Mouse (Mus musculus) embryonic facial prominence, embryonic 11.5 days (tissue): ENCODE measurements around the gene Duoxa2. TPM values are rescaled to one million over a fixed set of nuclear protein-coding genes. Genes with fewer than 3 reads are reported as not detected.
A peak's percentile ranks its signal among the peaks of the same experiment; 100 is the strongest.
"Not testable (repeated sequence)": the region's sequence is repeated elsewhere in the genome, so short reads cannot be mapped to it uniquely, and the experiment has no call there.

ENCODE experiments used
- ATAC-seq: fragments of 200-750 bp; cut with Nextera tagmentation; replicated peaks from 2 replicates; pipeline ENCODE4 v1.8.0; 2017; ENCODE audit warnings: low read depth; ENCODE audit not compliant: insufficient number of reproducible peaks, low FRiP score, low TSS enrichment
- DNase-seq: peaks from one replicate; pipeline ENCODE4 v3.0.0-alpha.2; 2015; ENCODE audit warnings: low spot score
- H3K27ac ChIP-seq: fragments of 300-500 bp; sonication (generic); replicated peaks from 2 replicates; pipeline ENCODE4 v1.5.1; 2014; ENCODE audit warnings: mild to moderate bottlenecking, low read depth, low read length, control low read depth
- H3K27me3 ChIP-seq: fragments of 300-500 bp; sonication (generic); 2 replicates; pipeline ENCODE4 v1.6.1; 2014; ENCODE audit warnings: mild to moderate bottlenecking, low read length, moderate library complexity, mixed read lengths; ENCODE audit not compliant: control insufficient read depth, insufficient read depth
- H3K36me3 ChIP-seq: fragments of 300-500 bp; sonication (generic); replicated peaks from 2 replicates; pipeline ENCODE4 v1.6.1; 2014; ENCODE audit warnings: low read depth, mild to moderate bottlenecking, low read length, moderate library complexity, mixed read lengths; ENCODE audit not compliant: control insufficient read depth, insufficient read depth
- H3K4me1 ChIP-seq: fragments of 300-500 bp; sonication (generic); 2 replicates; pipeline ENCODE4 v1.6.1; 2014; ENCODE audit warnings: low read length, mixed read lengths; ENCODE audit not compliant: control insufficient read depth, insufficient read depth
- H3K4me2 ChIP-seq: fragments of 300-500 bp; sonication (generic); 2 replicates; pipeline ENCODE4 v1.6.1; 2014; ENCODE audit warnings: low read depth, mild to moderate bottlenecking, control low read depth, low read length, moderate library complexity
- H3K4me3 ChIP-seq: fragments of 300-500 bp; sonication (generic); 2 replicates; pipeline ENCODE4 v1.5.1; 2014; ENCODE audit warnings: low read depth, low read length, control low read depth
- H3K9ac ChIP-seq: fragments of 300-500 bp; sonication (generic); replicated peaks from 2 replicates; pipeline ENCODE4 v1.6.1; 2014; ENCODE audit warnings: mild to moderate bottlenecking, control low read depth, low read length
- H3K9me3 ChIP-seq: fragments of 300-500 bp; sonication (generic); replicated peaks from 2 replicates; pipeline ENCODE4 v1.6.1; 2016; ENCODE audit warnings: mild to moderate bottlenecking, low read length, inconsistent platforms, mixed read lengths; ENCODE audit not compliant: control insufficient read depth
- WGBS: fragments of 180-500 bp; shearing (Covaris S2); extraction: QIAGEN DNeasy Blood & Tissue Kit; methylation state at CpG from one replicate; pipeline ENCODE4 v1.1.7; 2014; 5-methylcytosine and 5-hydroxymethylcytosine counted together
- polyA plus RNA-seq: library from polyadenylated mRNA; unstranded; fragments of >200 nt; fragmentation: Nextera tagmentation; extraction: Ambion mirVana; gene quantifications from 2 replicates; pipeline ENCODE4 v1.2.1, GENCODE M21; 2014

Gene Duoxa2
- polyA plus RNA-seq, 1 experiment from 2014 or later: not detected

DNA sequence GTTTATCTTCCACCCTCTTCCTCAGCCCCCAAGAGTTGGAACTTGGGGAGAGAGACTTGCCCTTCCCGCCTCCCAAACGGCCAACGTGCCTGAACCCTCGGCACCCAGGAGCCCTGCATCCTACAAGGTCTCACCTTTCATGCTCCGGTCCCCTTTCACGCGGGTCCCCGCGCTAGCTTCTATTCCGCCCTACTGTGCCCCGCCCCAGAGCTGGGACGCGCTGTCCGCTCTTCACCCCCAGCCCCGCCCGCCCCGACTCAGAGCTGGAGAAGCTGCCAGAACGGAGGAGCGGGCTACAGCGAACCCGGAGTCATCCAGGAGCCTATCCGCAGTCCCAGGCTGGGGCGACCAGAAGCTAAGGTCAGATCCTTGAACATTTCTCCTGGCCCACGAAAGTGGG, 14.8 kb downstream of the Duoxa2 start, which contains the start of gene Duoxa1:
TSS of gene Duoxa1 (minus strand) at position 195 of the 400 bp plus-strand sequence.
- no peak for DNase-seq
- ATAC-seq: 0 out of 2 replicates have a peak, but pooled peaks have one; percentile 57
- Histone ChIP-seq H3K27ac (no peak within 1 kb of the TSS), H3K9ac (no peak within 1 kb of the TSS), H3K4me3 (peak within 1 kb of the TSS; percentile 10; the same call in 1 of the 2 replicates), H3K4me1 (no peaks in the 10 kb centered on the region), H3K27me3 (peaks cover 20% of the 10 kb centered on the region), H3K36me3 (no peaks in the 10 kb centered on the region), H3K4me2 (peak within 1 kb of the TSS; percentile 30), H3K9me3 (no peaks in the 10 kb centered on the region)
- WGBS: 5% methylated on average over 22 of the region's 24 CpGs

DNA sequence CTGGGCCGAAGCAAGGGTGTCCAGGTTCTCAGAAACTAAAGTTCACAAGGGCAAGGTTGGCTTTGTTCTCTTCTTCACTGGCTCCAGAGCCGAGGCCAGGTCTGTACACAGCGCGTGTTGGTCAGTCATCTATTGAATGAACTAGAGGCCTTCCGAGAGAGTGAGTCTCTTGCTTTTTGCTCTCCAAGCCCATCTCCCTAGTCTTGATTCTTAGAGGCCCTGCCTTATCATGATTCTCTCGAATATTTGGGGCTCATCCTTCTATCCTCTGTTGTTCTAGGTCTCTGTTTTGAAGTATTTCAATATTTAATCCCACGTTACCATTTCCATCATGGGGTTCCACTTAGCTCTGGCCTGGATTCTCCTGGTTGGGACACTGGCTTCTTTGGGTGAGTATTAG, 16.7 kb downstream of the Duoxa2 start, which contains the start of gene Duox1:
TSS of gene Duox1 (plus strand) at position 301 of the 400 bp plus-strand sequence.
- H3K9me3 ChIP-seq: no peaks in the 10 kb centered on the region
- H3K9ac ChIP-seq: no peak within 1 kb of the TSS
- no peak within 1 kb of the TSS for H3K4me3 ChIP-seq
- H3K4me1 ChIP-seq: no peaks in the 10 kb centered on the region; the same call in 1 of the 2 replicates
- H3K27ac ChIP-seq: no peak within 1 kb of the TSS
- 85% methylated on average over 7 of the region's 7 CpGs for WGBS
- H3K27me3 ChIP-seq: peaks cover 20% of the 10 kb centered on the region
- H3K36me3 ChIP-seq: no peaks in the 10 kb centered on the region
- no peak within 1 kb of the TSS for H3K4me2 ChIP-seq
- no peak for ATAC-seq
- DNase-seq: no peak

DNA sequence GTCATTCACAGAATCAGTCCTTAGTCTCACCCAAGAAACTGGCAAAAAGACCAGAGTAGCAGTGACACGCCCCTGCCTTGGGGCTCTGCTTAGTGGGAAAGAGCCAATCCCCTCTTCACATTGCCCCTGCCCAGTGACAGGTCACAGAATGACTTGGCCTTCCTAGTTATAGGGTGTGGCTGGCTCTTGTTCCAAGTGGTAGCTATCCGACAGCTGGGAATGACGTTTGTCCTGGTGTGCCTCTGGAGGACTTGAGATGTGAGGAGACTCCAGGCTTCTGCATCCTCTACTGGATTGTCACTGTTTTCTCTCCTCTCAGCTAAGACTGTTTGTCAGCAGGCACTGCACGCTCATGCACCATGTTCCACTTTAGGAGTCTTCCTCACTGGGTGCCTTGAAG, 18.7 kb downstream of the Duoxa2 start:
- Histone ChIP-seq H3K27ac (no peak overlapping the region), H3K4me2 (no peak overlapping the region), H3K27me3 (peaks cover 20% of the 10 kb centered on the region), H3K4me1 (no peaks in the 10 kb centered on the region; the same call in 1 of the 2 replicates), H3K9me3 (no peaks in the 10 kb centered on the region), H3K36me3 (no peaks in the 10 kb centered on the region), H3K4me3 (no peak overlapping the region), H3K9ac (no peak overlapping the region)
- DNase-seq (no peak), ATAC-seq (no peak)
- 80% methylated on average over 4 of the region's 4 CpGs for WGBS

DNA sequence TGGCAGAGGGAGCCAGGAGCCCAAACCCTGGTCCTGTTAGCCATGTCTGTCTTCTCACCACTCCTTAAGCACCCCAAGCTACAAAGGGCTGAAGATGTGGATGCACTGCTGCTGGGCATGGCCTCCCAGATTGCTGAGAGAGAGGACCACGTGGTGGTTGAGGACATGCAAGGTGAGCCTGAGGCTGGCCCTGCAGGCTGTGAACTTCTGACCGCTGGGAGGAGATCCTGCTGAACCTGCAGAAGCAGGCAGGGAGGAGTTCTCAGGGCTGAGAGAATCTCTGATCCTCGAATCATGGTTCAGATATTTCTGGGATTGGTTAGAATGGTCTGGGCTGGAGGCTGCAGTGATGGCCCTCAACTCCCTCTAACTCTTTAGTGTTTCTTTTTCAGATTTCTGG, 25.3 kb downstream of the Duoxa2 start:
- Histone ChIP-seq H3K36me3 (no peaks in the 10 kb centered on the region), H3K4me2 (no peak overlapping the region), H3K4me3 (no peak overlapping the region), H3K4me1 (no peaks in the 10 kb centered on the region), H3K9ac (no peak overlapping the region), H3K27me3 (no peaks in the 10 kb centered on the region), H3K9me3 (no peaks in the 10 kb centered on the region), H3K27ac (no peak overlapping the region)
- DNase-seq (no peak), ATAC-seq (no peak)
- 67% methylated on average over 3 of the region's 3 CpGs for WGBS

DNA sequence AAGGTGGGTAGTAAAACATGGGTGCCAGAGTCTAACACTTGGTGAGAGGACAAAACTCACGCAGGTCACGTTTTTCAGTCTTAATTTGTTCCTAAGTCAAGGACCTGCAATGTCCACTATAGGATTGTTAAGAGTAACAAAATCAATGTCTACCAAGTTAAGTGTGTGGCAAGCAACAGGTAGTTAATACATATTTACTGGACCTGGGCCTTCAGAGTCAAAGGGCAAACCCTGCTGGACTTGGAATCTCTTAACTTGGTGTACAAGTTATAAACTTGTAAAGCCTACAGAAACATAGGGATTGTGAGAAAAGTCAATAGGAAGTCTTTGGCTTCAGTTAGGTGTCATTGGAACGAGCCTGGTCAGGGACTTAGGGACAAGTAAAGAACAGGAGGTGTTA, 25.9 kb downstream of the Duoxa2 start:
- 84% methylated on average over 3 of the region's 3 CpGs for WGBS
- Histone ChIP-seq H3K9ac (no peak overlapping the region), H3K36me3 (no peaks in the 10 kb centered on the region), H3K4me1 (no peaks in the 10 kb centered on the region), H3K9me3 (no peaks in the 10 kb centered on the region), H3K4me2 (no peak overlapping the region), H3K27me3 (no peaks in the 10 kb centered on the region), H3K27ac (no peak overlapping the region), H3K4me3 (no peak overlapping the region)
- ATAC-seq: no peak
- DNase-seq: no peak

DNA sequence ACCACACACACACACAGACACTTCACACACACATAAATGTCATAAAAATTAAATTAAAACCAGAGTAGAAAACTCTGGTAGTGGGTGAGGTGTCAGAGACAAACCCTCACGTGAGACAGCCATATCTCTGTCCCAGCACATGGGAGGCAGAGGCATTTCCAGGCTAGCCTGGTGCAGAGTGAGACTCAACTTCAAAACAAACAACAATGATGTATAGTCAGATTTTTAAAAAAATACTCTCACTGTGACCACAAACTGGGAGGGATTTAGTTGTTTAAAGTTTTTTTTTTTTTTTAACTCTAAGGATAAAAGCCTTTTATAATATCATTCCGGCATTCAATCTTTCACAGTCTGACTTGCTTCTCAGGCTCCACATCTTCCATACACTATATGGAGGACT, 26.7 kb downstream of the Duoxa2 start:
- Histone ChIP-seq H3K9ac (no peak overlapping the region), H3K4me2 (no peak overlapping the region), H3K36me3 (no peaks in the 10 kb centered on the region), H3K4me3 (no peak overlapping the region), H3K27me3 (no peaks in the 10 kb centered on the region), H3K27ac (no peak overlapping the region), H3K4me1 (no peaks in the 10 kb centered on the region), H3K9me3 (no peaks in the 10 kb centered on the region)
- no peak for DNase-seq
- whole genome bisulfite sequencing: 77% methylated on average over 2 of the region's 2 CpGs
- no peak for ATAC-seq

DNA sequence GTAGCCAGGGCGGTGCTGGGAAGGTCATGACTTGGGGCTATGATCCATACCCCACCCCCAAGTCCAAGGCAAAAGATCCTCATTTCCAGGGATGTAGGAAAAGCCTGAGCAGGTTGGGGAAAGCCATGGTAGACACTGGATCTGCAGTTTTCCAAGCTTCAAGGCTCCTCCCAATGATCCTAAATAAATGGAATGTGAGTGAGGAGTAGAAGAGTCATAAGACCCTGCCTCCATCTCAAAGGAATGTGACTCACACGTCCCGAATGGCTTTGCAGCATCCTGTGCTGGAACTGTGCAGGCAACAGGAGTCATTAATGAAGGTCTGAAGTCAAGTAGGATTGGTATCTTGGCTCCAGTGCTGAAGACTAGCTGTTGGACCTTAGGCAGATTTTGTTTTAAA, 29.3 kb downstream of the Duoxa2 start:
- H3K4me3 ChIP-seq: no peak overlapping the region
- no peaks in the 10 kb centered on the region for H3K27me3 ChIP-seq
- H3K36me3 ChIP-seq: no peaks in the 10 kb centered on the region
- no peaks in the 10 kb centered on the region for H3K9me3 ChIP-seq
- no peak for DNase-seq
- 68% methylated on average over 3 of the region's 3 CpGs for WGBS
- no peak overlapping the region for H3K4me2 ChIP-seq
- H3K27ac ChIP-seq: no peak overlapping the region
- no peaks in the 10 kb centered on the region for H3K4me1 ChIP-seq
- H3K9ac ChIP-seq: no peak overlapping the region
- ATAC-seq: no peak

DNA sequence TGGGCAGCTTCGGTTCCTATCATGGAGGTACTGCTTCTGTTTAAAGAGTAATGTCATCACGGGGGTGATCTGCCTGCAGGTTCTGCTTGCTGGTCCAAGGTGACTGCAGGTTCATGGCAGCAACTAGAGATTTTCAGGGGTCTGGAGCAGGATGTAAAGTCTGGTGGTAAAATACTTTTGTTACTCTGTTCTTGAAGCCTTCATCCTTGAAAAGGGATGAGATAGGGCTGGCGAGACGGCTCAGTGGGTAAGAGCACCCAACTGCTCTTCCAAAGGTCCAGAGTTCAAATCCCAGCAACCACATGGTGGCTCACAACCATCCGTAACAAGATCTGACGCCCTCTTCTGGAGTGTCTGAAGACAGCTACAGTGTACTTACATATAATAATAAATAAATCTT, 31.6 kb downstream of the Duoxa2 start:
- not testable (repeated sequence) for H3K9ac ChIP-seq, H3K9me3 ChIP-seq, H3K27me3 ChIP-seq, H3K27ac ChIP-seq, ATAC-seq, H3K4me3 ChIP-seq, H3K4me1 ChIP-seq, H3K36me3 ChIP-seq, H3K4me2 ChIP-seq, DNase-seq
- 90% methylated on average over 4 of the region's 6 CpGs for WGBS
